Mouse (Mus musculus): Measurements from ENCODE around the gene Eras. TPM values are rescaled to one million over a fixed set of nuclear protein-coding genes. Genes with fewer than 3 reads are reported as not detected.

The Eras gene
- polyA plus RNA-seq (2014; fragmentation: Illumina TruSeq; extraction: RNeasy Lipid Tissue Mini Kit (QIAGEN cat#74804); ENCODE audit: low read depth, low replicate concordance), result not detected

DNA sequence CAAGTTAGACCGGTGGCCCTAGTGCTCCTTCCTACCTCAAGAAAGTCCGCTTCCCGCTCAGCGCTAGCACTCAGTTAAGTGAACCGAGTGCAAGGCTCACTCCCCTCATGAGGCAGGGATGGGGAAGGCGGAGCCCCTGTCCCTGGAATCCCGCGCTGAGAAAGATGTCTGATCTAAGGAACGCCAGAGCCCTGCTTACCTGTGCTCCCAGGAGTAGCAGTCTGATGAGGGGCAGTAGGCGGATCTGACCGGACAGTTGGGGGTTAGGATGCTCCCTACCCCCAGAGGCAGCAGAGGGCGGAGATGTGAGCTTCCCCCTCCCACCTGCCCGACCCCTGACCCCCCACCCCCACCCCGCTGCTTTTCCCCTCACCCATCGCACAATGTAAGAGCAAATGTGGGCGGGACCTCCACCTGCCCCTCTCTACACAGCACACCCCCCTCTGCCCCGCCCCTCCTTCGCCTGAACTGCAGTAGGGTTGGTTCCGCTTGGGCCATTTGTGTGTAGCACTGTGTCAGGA is at the start of gene Eras:
Gene Eras (minus strand): TSS at position 338 of the 521 bp plus-strand sequence.

DNA sequence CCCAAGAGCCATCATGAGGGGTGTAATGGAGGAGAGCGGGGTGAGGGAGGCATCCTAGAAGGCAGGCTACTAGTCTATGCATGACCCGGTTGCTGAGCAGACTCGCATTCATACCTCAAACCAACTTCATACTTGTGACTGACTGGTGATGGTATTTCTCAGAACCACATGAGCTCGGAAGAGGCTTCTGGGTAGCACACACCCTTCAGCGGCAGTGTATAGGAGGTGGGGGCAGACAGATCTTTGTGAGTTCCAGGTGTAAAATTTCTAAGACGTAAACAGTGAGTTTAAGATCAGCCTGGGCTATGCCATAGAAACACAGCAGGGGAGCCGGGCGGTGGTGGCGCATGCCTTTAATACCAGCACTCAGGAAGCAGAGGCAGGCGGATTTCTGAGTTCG is 49.5 kb upstream of the Eras start, which contains the start of gene Gata1:
Gene Gata1 (minus strand): TSS at position 180 of the 400 bp plus-strand sequence.

DNA sequence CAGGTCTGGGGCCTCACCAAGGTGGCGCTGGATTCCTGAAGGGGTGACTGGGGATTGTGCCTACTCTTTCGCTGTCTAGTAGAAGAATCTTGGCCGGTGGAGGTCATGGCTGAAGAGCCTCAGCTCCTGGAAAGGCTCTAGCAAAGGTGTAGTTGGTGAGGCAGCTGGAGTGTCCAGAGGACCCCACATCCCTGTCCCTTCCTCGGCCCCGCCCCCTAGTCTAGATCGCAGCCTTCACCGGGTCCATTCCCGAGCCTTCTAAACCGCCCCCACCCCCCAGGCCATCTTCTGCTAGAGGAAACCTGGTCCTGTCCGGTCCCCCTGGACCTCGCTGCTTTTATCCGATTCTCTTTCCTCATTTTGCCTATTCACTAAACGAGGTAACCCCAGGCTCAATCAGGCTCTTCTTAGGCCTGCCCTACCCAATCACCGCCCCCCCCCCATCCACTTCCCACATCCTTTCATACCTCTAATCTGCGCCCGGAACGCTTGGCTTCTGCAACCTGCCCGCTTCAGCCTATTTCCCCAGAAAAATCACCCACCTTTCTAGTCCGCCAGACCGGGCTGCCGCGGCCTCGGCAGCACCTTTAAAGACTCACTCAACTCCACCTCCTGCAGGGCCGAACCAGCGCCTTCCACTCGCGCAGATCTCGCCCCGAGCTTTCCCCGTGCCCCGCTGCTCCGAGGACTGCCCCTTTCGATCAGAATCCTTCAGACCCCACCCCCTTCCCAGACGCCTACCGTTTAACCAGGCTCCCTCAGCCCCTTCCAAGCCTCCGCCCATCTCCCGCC is 18.9 kb upstream of the Eras start, which contains the start of gene Hdac6:
Gene Hdac6 (minus strand): TSS at position 782 of the 792 bp plus-strand sequence.

DNA sequence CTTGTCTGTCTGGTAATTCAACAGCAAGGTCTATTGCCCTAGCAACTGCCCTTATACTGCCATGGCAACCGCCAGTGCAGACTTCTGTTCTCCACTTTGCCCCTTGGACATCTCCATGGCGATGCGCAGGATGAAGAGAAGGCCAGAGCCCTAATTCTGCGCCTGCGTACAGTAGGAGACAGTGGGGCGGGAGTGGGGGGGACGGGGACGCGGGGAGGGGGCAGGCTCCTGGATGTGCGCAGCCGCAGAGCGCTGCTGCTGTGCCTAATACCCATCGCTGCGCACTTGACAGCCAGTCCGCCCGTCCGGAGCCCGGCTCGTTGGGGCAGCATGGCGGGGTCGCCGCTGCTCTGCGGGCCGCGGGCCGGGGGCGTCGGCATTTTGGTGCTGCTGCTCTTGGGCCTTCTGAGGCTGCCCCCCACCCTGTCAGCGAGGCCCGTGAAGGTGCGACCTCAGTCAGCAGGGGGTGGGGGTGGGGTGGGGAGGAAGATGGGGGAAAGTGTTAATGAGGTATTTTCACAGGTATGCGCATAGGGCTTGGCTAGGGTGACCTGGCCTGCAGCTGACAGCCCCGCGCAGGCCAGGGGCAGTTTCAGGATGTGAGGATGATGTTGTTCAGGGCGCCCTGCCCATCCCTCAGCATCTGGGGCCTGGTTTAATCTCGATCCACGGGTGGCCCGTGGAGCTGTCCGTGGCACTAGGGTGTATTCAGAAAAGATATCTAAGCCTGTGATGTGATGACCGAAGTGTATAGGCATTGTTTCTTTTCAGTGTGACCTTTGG is 8.6 kb downstream of the Eras start, which contains the start of gene Pcsk1n:
Gene Pcsk1n (plus strand): TSS at position 222 of the 783 bp plus-strand sequence.

DNA sequence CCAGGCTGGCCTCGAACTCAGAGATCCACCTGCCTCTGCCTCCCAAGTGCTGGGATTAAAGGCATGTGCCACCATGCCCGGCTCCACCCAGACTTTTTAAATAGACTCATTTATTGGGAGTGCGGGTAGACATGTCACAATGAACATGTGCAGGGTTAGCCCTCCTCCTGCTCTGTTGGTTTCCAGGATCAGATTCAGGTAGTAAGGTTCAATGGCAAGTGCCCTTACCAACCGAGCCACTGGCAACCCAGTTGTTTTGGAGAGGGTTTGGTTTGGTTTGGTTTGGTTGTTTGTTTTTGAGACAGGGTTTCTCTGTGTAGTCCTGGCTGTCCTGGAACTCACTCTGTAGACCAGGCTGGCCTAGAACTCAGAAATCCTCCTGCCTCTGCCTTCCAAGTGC is 19.2 kb downstream of the Eras start, which contains the start of gene Gm10490:
Gene Gm10490 (plus strand): TSS at position 301 of the 400 bp plus-strand sequence.

DNA sequence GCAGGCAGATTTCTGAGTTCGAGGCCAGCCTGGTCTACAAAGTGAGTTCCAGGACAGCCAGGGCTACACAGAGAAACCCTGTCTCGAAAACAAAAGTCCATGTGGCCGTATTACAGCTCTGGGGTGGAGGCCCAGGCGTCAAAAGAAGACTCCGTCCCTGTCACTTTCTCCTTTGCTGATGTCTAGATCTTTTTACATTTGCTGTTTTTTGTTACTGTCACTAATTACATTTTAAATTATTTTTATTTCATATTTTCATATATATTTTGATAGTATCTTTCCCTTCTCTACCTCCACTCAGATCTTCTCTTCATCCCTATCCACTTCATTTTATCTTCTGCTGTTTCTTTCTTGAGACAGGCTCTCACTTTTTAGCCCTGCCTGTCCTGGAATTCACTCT is 20.7 kb downstream of the Eras start, which contains the start of gene Gm10491:
Gene Gm10491 (minus strand): TSS at position 101 of the 400 bp plus-strand sequence.

DNA sequence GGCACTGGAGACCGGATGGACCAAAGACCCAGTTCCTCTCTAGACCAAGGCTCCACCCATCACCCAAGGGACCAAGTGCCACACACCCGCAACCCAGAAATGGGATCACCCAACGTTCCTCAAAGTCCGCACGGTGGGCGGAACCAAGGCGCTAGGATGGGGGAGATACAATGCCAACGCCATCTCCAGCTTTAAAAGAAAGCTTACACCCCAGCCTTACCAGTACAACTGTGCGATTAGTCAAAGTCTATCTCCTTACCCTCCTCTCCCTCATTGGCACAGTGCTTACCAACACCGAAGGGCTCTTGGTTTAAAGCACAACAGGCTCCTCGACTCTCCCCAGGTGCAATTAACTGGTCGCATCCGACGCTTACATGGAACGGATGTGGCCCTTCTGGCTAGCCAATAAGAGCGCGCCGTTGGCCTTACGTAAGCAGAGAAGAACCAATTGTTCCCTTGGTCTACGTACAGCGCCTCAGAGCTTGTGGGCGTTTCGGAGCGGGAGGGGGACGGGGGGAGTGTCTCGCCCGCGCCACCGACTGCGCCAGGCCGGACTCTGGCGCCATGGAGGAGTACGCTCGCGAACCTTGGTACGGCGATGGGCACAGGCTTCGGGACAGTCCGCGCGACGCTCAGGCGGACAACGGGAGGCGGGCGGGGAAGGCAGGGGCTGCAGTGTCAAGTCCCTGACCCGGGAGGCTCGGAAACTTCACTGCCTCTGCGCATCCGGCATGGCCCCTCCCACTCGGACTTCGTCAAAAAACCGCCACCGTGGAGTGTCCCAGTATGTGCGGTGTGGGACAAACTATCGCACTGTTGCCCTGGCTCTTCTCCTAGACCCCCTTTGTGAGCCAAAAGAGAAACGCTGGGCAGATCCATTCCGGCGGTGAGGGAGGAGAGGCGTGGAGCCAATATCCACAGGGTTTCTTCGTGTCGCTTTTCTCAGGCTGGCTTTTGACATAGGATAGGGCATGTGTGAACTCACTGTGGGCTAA is 29.2 kb downstream of the Eras start, which contains the start of the genes Pqbp1 and Timm17b:
Gene Pqbp1 (minus strand): TSS at position 390 of the 995 bp plus-strand sequence.
Gene Timm17b (plus strand): TSS at position 478 of the 995 bp plus-strand sequence.

DNA sequence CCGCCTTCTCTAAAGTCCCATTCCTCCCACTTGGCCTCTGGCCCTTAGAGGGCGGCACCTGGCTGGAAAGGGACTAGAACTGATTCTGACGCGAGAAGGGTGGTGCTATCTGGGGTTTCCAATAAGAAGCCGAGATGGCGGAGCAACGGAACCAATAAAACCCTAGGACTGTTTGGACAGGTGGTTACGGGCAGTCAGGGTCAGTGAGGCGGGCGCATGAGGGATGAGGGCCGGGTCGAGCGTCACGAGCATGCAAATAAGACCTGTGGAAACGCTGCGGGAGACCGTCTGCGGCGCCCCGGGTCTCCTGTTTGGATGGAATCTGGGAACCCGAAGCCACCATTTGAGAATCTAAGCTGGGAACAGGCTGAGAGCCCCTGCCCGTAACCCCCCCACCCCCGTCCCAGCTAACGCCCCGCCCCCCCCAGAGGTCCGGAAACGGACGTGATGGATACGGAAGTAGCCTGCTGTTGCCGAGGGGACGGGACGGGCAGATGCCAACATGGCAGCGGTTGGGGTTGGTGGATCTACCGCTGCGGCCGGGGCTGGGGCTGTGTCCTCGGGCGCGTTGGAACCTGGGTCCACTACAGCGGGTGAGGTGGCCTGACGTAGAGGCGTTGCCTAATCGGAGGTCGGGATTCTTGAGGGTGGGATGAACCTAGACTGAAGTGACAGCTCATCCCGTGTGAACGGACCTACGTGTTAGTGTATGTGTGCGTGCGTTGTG is 44.4 kb downstream of the Eras start, which contains the start of gene Slc35a2:
Gene Slc35a2 (plus strand): TSS at position 188 of the 727 bp plus-strand sequence.

DNA sequence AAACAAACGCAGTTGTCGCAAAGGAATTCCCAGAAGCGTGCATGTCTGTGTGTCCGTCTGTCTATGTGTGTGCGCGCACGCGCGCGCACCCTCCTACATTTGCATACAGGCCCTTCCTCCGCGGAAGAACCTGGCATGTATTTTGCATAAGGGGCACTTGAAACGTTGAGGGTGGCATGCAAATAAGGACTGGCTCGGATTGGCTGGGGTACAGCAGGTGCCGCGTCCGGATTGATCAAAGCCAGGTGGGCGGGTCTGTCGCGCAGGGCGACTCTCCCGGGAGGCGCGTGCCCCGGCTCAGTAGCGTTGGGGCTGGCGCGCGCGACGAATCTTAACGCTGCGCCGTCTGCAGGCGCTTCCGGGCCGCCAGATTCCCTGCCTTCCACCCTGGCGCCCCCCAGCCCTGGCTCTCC is 50.4 kb downstream of the Eras start, which contains the start of gene Pim2:
Gene Pim2 (plus strand): TSS at position 256 of the 413 bp plus-strand sequence.

Other genes with a start within 250 kb of the Eras start
- 4.0 TPM for gene Magix, start 247.4 kb downstream of the Eras start, polyA plus RNA-seq (2014; fragmentation: Illumina TruSeq; extraction: RNeasy Lipid Tissue Mini Kit (QIAGEN cat#74804); ENCODE audit: low read depth, low replicate concordance)
- gene Gpkow, start 231.5 kb downstream of the Eras start, polyA plus RNA-seq (2014; fragmentation: Illumina TruSeq; extraction: RNeasy Lipid Tissue Mini Kit (QIAGEN cat#74804); ENCODE audit: low read depth, low replicate concordance), result 39.1 TPM
- gene Wdr45, start 214.3 kb downstream of the Eras start, polyA plus RNA-seq (2014; fragmentation: Illumina TruSeq; extraction: RNeasy Lipid Tissue Mini Kit (QIAGEN cat#74804); ENCODE audit: low read depth, low replicate concordance), result 9.5 TPM
- not detected for gene Gm45208, start 206.4 kb downstream of the Eras start, polyA plus RNA-seq (2014; fragmentation: Illumina TruSeq; extraction: RNeasy Lipid Tissue Mini Kit (QIAGEN cat#74804); ENCODE audit: low read depth, low replicate concordance)
- 13.1 TPM for gene Praf2, start 200.2 kb downstream of the Eras start, polyA plus RNA-seq (2014; fragmentation: Illumina TruSeq; extraction: RNeasy Lipid Tissue Mini Kit (QIAGEN cat#74804); ENCODE audit: low read depth, low replicate concordance)
- 2.9 TPM for gene Ccdc120, start 177.7 kb downstream of the Eras start, polyA plus RNA-seq (2014; fragmentation: Illumina TruSeq; extraction: RNeasy Lipid Tissue Mini Kit (QIAGEN cat#74804); ENCODE audit: low read depth, low replicate concordance)
- 4.9 TPM for gene Tfe3, start 166.0 kb downstream of the Eras start, polyA plus RNA-seq (2014; fragmentation: Illumina TruSeq; extraction: RNeasy Lipid Tissue Mini Kit (QIAGEN cat#74804); ENCODE audit: low read depth, low replicate concordance)
- 15.7 TPM for gene Gripap1, start 138.8 kb downstream of the Eras start, polyA plus RNA-seq (2014; fragmentation: Illumina TruSeq; extraction: RNeasy Lipid Tissue Mini Kit (QIAGEN cat#74804); ENCODE audit: low read depth, low replicate concordance)
- not detected for gene Kcnd1, start 106.3 kb downstream of the Eras start, polyA plus RNA-seq (2014; fragmentation: Illumina TruSeq; extraction: RNeasy Lipid Tissue Mini Kit (QIAGEN cat#74804); ENCODE audit: low read depth, low replicate concordance)
- gene Otud5, start 87.2 kb downstream of the Eras start, polyA plus RNA-seq (2014; fragmentation: Illumina TruSeq; extraction: RNeasy Lipid Tissue Mini Kit (QIAGEN cat#74804); ENCODE audit: low read depth, low replicate concordance), result 22.2 TPM
- gene Pim2, start 50.3 kb downstream of the Eras start, polyA plus RNA-seq (2014; fragmentation: Illumina TruSeq; extraction: RNeasy Lipid Tissue Mini Kit (QIAGEN cat#74804); ENCODE audit: low read depth, low replicate concordance), result 5.3 TPM
- 6.8 TPM for gene Slc35a2, start 44.6 kb downstream of the Eras start, polyA plus RNA-seq (2014; fragmentation: Illumina TruSeq; extraction: RNeasy Lipid Tissue Mini Kit (QIAGEN cat#74804); ENCODE audit: low read depth, low replicate concordance)
- gene Pqbp1, start 29.3 kb downstream of the Eras start, polyA plus RNA-seq (2014; fragmentation: Illumina TruSeq; extraction: RNeasy Lipid Tissue Mini Kit (QIAGEN cat#74804); ENCODE audit: low read depth, low replicate concordance), result 13.5 TPM
- gene Timm17b, start 29.2 kb downstream of the Eras start, polyA plus RNA-seq (2014; fragmentation: Illumina TruSeq; extraction: RNeasy Lipid Tissue Mini Kit (QIAGEN cat#74804); ENCODE audit: low read depth, low replicate concordance), result 3.1 TPM
- gene Gm10491, start 20.8 kb downstream of the Eras start, polyA plus RNA-seq (2014; fragmentation: Illumina TruSeq; extraction: RNeasy Lipid Tissue Mini Kit (QIAGEN cat#74804); ENCODE audit: low read depth, low replicate concordance), result not detected
- not detected for gene Gm10490, start 19.1 kb downstream of the Eras start, polyA plus RNA-seq (2014; fragmentation: Illumina TruSeq; extraction: RNeasy Lipid Tissue Mini Kit (QIAGEN cat#74804); ENCODE audit: low read depth, low replicate concordance)
- not detected for gene Pcsk1n, start 8.8 kb downstream of the Eras start, polyA plus RNA-seq (2014; fragmentation: Illumina TruSeq; extraction: RNeasy Lipid Tissue Mini Kit (QIAGEN cat#74804); ENCODE audit: low read depth, low replicate concordance)
- gene Hdac6, start 19.3 kb upstream of the Eras start, polyA plus RNA-seq (2014; fragmentation: Illumina TruSeq; extraction: RNeasy Lipid Tissue Mini Kit (QIAGEN cat#74804); ENCODE audit: low read depth, low replicate concordance), result 6.0 TPM
- gene Gata1, start 49.5 kb upstream of the Eras start, polyA plus RNA-seq (2014; fragmentation: Illumina TruSeq; extraction: RNeasy Lipid Tissue Mini Kit (QIAGEN cat#74804); ENCODE audit: low read depth, low replicate concordance), result not detected
- gene Glod5, start 89.9 kb upstream of the Eras start, polyA plus RNA-seq (2014; fragmentation: Illumina TruSeq; extraction: RNeasy Lipid Tissue Mini Kit (QIAGEN cat#74804); ENCODE audit: low read depth, low replicate concordance), result 255 TPM
- 5.7 TPM for gene Suv39h1, start 146.2 kb upstream of the Eras start, polyA plus RNA-seq (2014; fragmentation: Illumina TruSeq; extraction: RNeasy Lipid Tissue Mini Kit (QIAGEN cat#74804); ENCODE audit: low read depth, low replicate concordance)
- 0.28 TPM for gene Was, start 161.9 kb upstream of the Eras start, polyA plus RNA-seq (2014; fragmentation: Illumina TruSeq; extraction: RNeasy Lipid Tissue Mini Kit (QIAGEN cat#74804); ENCODE audit: low read depth, low replicate concordance)
- gene Wdr13, start 204.3 kb upstream of the Eras start, polyA plus RNA-seq (2014; fragmentation: Illumina TruSeq; extraction: RNeasy Lipid Tissue Mini Kit (QIAGEN cat#74804); ENCODE audit: low read depth, low replicate concordance), result 43.7 TPM
- 221 TPM for gene Rbm3, start 217.3 kb upstream of the Eras start, polyA plus RNA-seq (2014; fragmentation: Illumina TruSeq; extraction: RNeasy Lipid Tissue Mini Kit (QIAGEN cat#74804); ENCODE audit: low read depth, low replicate concordance)
- 0.20 TPM for gene Tbc1d25, start 247.6 kb upstream of the Eras start, polyA plus RNA-seq (2014; fragmentation: Illumina TruSeq; extraction: RNeasy Lipid Tissue Mini Kit (QIAGEN cat#74804); ENCODE audit: low read depth, low replicate concordance)